Mouse (Mus musculus) heart, embryonic 14.5 days (tissue): ENCODE results near the gene Itgal. TPM values are rescaled to one million over a fixed set of nuclear protein-coding genes. Genes with fewer than 3 reads are reported as not detected.
"Not testable (repeated sequence)": the region's sequence is repeated elsewhere in the genome, so short reads cannot be mapped to it uniquely, and the experiment has no call there.

Experiments
- ATAC-seq: fragments of 200-750 bp; cut with Nextera tagmentation; 2 replicates; pipeline ENCODE4 v1.8.0; 2017; ENCODE audit warnings: low read depth, moderate TSS enrichment; ENCODE audit not compliant: insufficient number of reproducible peaks, insufficient read depth, low FRiP score
- H3K27ac ChIP-seq, 2 experiments: fragments of 200-500 bp in 1 of 2; fragments of 300-500 bp in 1 of 2; sonication (generic) in 1 of 2; replicated peaks in 1 of 2; 2 replicates each; pipeline ENCODE4 v1.5.1; 2012 to 2014; ENCODE audit warnings: low read depth in 2 of 2, low read length in 2 of 2, control low read depth in 1 of 2, mild to moderate bottlenecking in 1 of 2, mixed read lengths in 1 of 2; ENCODE audit not compliant: control insufficient read depth in 1 of 2, insufficient read depth in 1 of 2
- H3K27me3 ChIP-seq: fragments of 300-500 bp; sonication (generic); 2 replicates; pipeline ENCODE4 v1.6.1; 2014; ENCODE audit warnings: mild to moderate bottlenecking, low read length, control low read depth; ENCODE audit not compliant: control insufficient read depth, insufficient read depth
- H3K36me3 ChIP-seq: fragments of 300-500 bp; sonication (generic); 2 replicates; pipeline ENCODE4 v1.6.1; 2014; ENCODE audit warnings: mild to moderate bottlenecking, control low read depth, low read length, mixed read lengths; ENCODE audit not compliant: control insufficient read depth, insufficient read depth
- H3K4me1 ChIP-seq, 2 experiments: fragments of 200-500 bp in 1 of 2; fragments of 300-500 bp in 1 of 2; sonication (generic) in 1 of 2; 2 replicates each; pipeline ENCODE4 v1.6.1; 2012 to 2014; ENCODE audit warnings: low read length in 2 of 2, control low read depth in 1 of 2, mixed read lengths in 1 of 2; ENCODE audit not compliant: control insufficient read depth in 2 of 2, insufficient read depth in 2 of 2
- H3K4me2 ChIP-seq: fragments of 300-500 bp; sonication (generic); 2 replicates; pipeline ENCODE4 v1.6.1; 2014; ENCODE audit warnings: mild to moderate bottlenecking, low read length
- H3K4me3 ChIP-seq, 2 experiments: fragments of 200-500 bp in 1 of 2; fragments of 300-500 bp in 1 of 2; sonication (generic) in 1 of 2; 2 replicates each; pipeline ENCODE4 v1.5.1; 2012 to 2014; ENCODE audit warnings: low read length in 2 of 2, mild to moderate bottlenecking in 2 of 2, control low read depth in 1 of 2, low read depth in 1 of 2, moderate library complexity in 1 of 2; ENCODE audit not compliant: control insufficient read depth in 1 of 2, insufficient read depth in 1 of 2
- H3K9ac ChIP-seq: fragments of 300-500 bp; sonication (generic); 2 replicates; pipeline ENCODE4 v1.6.1; 2014; ENCODE audit warnings: mild to moderate bottlenecking, low read length
- H3K9me3 ChIP-seq: fragments of 300-500 bp; sonication (generic); 2 replicates; pipeline ENCODE4 v1.6.1; 2016; ENCODE audit warnings: low read length, control low read depth; ENCODE audit not compliant: control insufficient read depth
- WGBS: fragments of 180-500 bp; shearing (Covaris S2); extraction: QIAGEN DNeasy Blood & Tissue Kit; methylation state at CpG from one replicate; pipeline ENCODE4 v1.1.7; 2014; 5-methylcytosine and 5-hydroxymethylcytosine counted together
- polyA plus RNA-seq: library from polyadenylated mRNA; unstranded; fragments of >200 nt; fragmentation: Nextera tagmentation; extraction: Ambion mirVana; gene quantifications from 2 replicates; pipeline ENCODE4 v1.2.1, GENCODE M21; 2014

The Itgal gene
- 1.2 and 1.5 TPM in 2 replicates for polyA plus RNA-seq

DNA sequence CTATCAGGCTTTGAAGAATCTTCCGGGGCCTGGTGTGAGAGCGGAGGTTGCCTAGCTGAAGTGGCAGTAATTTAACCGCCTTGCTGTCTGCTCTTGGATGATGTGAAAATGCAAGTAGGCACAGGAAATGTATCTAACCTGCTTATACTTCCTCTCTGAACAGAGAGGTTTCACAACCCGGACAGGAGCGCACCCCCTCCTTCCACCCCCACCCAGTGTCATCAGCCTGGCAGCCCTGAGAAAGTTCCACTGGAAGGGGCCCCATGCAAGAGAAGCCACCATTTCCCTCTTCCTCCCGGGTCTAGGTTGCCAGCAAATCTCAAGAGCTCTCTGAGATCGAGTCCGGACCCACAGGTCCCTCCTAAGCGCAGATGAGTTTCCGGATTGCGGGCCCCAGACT, at the start of gene Itgal:
Itgal (plus strand) TSS at position 163 of the 400 bp plus-strand sequence.
- no peaks in the 10 kb centered on the region for H3K9me3 ChIP-seq
- no peak within 1 kb of the TSS for H3K4me3 ChIP-seq
- no peaks in the 10 kb centered on the region for H3K27me3 ChIP-seq
- H3K27ac ChIP-seq: no peak within 1 kb of the TSS
- H3K36me3 ChIP-seq: no peaks in the 10 kb centered on the region
- 65% methylated on average over 11 of the region's 11 CpGs for WGBS
- no peak within 1 kb of the TSS for H3K9ac ChIP-seq
- peaks cover 6 to 11% of the 10 kb centered on the region in 2 experiments; a peak in 3 of 4 replicates for H3K4me1 ChIP-seq
- no peak within 1 kb of the TSS for H3K4me2 ChIP-seq
- no peak for ATAC-seq

DNA sequence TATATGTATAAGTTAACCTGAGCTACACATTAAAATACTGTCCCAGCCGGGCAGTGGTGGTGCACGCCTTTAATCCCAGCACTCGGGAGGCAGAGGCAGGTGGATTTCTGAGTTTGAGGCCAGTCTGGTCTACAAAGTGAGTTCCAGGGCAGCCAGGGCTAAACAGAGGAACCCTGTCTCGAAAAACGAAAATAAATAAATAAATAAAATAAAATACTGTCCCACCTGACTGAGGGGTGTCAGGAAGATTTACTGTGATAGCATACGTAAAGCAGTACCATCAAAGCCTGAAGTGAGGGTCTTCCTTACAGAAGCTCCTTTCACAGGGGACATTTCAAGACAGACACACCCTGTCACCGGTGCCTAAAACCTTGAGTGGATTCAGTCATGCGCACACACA, 45.5 kb upstream of the Itgal start:
- WGBS: 92% methylated on average over 8 of the region's 8 CpGs
- Histone ChIP-seq H3K4me1 (peaks cover 0 to 11% of the 10 kb centered on the region in 2 experiments; a peak in 3 of 4 replicates), H3K36me3 (peaks cover 41% of the 10 kb centered on the region)
- H3K4me3 ChIP-seq, H3K27ac ChIP-seq, ATAC-seq, H3K9ac ChIP-seq, H3K4me2 ChIP-seq, H3K9me3 ChIP-seq, H3K27me3 ChIP-seq: not testable (repeated sequence)

DNA sequence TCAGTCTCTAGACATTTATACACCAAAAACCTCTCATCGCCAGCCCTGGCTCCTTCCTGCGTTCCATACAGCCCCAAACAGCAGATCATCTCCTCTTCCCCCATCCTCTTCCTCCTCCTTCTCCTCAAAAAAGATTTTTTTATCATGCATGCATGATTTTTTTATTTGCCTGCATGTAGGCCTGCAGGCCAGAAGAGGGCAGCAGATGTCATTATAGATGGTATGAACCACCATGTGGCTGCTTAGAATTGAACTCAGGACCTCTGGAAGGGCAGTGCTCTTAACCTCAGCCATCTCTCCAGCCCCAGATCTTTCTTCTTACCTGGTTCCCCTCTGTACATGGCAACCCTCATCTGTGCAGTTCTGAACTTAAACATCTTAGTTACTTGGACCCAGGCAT, 43.6 kb upstream of the Itgal start:
- ATAC-seq: no peak
- Histone ChIP-seq H3K9ac (no peak overlapping the region), H3K9me3 (no peaks in the 10 kb centered on the region), H3K27ac (no peak overlapping the region), H3K27me3 (no peaks in the 10 kb centered on the region), H3K4me3 (no peak overlapping the region), H3K36me3 (peaks cover 41% of the 10 kb centered on the region), H3K4me1 (peaks cover 0 to 7% of the 10 kb centered on the region in 2 experiments; a peak in 2 of 4 replicates), H3K4me2 (no peak overlapping the region)
- 91% methylated on average over 2 of the region's 2 CpGs for WGBS

DNA sequence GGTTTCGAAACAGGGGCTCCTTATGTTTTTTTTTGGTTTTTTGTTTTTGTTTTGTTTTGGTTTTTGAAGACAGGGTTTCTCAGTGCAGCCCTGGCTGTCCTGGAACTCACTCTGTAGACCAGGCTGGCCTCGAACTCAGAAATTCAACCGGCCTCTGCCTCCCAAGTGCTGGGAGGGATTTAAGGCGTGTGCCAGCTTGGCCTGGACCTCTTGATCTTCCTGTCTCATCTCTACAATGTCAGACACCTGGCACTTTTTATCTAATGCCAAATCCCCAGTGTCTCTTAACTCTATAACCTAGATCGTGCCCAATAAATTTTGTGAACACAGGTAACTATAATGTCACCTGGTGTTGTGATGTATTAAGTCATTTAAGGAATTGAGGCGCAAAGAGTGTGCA, 42.7 kb upstream of the Itgal start:
- no peaks in the 10 kb centered on the region for H3K27me3 ChIP-seq
- peaks cover 36% of the 10 kb centered on the region for H3K36me3 ChIP-seq
- peak overlapping the region; percentile 82 for H3K4me2 ChIP-seq
- no peaks in the 10 kb centered on the region for H3K9me3 ChIP-seq
- no peak for ATAC-seq
- H3K27ac ChIP-seq: peak overlapping the region; percentile 79 to 85
- H3K4me3 ChIP-seq: peak overlapping the region; percentile 67 to 76
- peaks cover 0 to 7% of the 10 kb centered on the region in 2 experiments; a peak in 2 of 4 replicates for H3K4me1 ChIP-seq
- 80% methylated on average over 6 of the region's 6 CpGs for WGBS
- peak overlapping the region; percentile 85 for H3K9ac ChIP-seq

DNA sequence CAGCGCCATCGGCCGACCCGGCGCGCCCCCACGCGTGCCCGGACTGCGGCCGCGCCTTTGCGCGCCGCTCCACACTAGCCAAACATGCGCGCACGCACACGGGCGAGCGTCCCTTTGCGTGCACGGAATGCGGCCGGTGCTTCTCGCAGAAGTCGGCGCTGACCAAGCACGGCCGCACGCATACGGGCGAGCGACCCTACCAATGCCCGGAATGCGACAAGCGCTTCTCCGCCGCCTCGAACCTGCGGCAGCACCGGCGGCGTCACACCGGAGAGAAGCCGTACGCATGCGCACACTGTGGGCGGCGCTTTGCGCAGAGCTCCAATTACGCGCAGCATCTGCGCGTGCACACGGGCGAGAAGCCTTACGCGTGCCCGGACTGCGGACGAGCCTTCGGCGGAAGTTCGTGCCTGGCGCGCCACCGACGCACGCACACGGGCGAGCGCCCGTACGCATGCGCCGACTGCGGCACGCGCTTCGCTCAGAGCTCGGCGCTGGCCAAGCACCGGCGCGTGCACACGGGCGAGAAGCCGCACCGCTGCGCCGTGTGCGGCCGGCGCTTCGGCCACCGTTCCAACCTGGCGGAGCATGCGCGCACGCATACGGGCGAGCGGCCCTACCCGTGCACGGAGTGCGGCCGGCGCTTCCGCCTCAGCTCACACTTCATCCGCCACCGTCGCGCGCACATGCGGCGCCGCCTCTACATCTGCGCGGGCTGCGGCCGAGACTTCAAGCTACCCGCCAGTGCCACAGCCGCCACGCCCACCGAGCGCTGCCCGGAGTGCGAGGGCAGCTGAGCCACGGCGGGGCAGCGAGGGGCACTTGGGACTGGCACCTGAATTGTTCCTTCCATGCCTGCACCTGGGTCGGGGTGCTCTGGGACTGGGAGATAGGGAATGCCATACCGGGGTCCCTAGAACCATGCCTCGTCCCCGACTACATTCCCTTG, 42.0 kb upstream of the Itgal start:
- Histone ChIP-seq H3K27me3 (no peaks in the 10 kb centered on the region), H3K9me3 (no peaks in the 10 kb centered on the region), H3K9ac (peak overlapping the region; percentile 85), H3K4me3 (peak overlapping the region; percentile 67 to 76), H3K27ac (peak overlapping the region; percentile 79 to 85), H3K4me2 (peak overlapping the region; percentile 82), H3K4me1 (peaks cover 0 to 8% of the 10 kb centered on the region in 2 experiments; a peak in 2 of 4 replicates), H3K36me3 (peaks cover 32% of the 10 kb centered on the region)
- WGBS: under 1% methylated on average over 135 of the region's 136 CpGs
- peak; percentile 91 for ATAC-seq

DNA sequence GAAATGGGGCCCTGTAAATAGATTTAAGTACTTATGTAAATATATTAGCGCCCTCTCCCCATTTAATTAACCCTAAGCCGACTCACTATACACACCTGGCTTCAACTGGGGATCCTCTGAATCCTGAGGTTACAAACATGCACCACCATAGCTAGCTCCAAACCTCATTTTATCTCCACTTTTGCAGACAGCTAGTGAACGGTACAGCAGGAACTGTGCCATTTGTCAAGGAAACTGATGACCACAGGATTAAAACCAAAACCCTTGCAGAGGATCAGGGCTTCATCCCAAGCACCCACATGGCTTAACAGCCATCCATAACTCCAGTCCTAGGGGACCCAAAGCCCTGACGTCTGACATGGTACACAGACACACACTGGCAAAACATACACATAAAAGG, 41.1 kb upstream of the Itgal start:
- no peaks in the 10 kb centered on the region for H3K9me3 ChIP-seq
- peak overlapping the region in 1 of 2 experiments; percentile 67; a peak in 2 of 4 replicates for H3K4me3 ChIP-seq
- peaks cover 0 to 17% of the 10 kb centered on the region in 2 experiments; a peak in 3 of 4 replicates for H3K4me1 ChIP-seq
- WGBS: 30% methylated on average over 4 of the region's 4 CpGs
- H3K27me3 ChIP-seq: no peaks in the 10 kb centered on the region
- no peak for ATAC-seq
- H3K27ac ChIP-seq: no peak overlapping the region
- H3K9ac ChIP-seq: peak overlapping the region; percentile 85
- H3K4me2 ChIP-seq: peak overlapping the region; percentile 82
- peaks cover 25% of the 10 kb centered on the region for H3K36me3 ChIP-seq

DNA sequence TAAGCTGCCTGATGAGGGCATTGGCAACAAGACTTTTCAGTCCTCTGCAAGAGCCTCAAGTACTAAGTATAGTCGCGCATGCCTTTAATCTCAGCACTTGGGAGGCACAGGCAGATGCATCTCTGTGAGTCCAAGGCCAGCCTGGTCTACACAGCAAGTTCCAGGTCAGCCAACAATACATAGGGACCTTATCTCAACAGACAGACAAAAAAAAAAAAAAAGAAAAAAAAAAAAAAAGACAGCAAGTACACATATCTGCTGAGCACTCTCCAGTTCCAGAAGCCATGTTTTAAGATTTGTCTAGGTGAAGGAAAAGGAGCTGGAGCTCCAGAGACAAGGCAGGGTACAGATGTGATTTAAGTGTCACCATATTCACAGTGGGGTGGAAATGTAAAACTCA, 40.1 kb upstream of the Itgal start:
- no peaks in the 10 kb centered on the region for H3K9me3 ChIP-seq
- ATAC-seq: no peak
- H3K27me3 ChIP-seq: no peaks in the 10 kb centered on the region
- H3K9ac ChIP-seq: no peak overlapping the region
- peaks cover 21% of the 10 kb centered on the region for H3K36me3 ChIP-seq
- 86% methylated on average over 2 of the region's 2 CpGs for WGBS
- peaks cover 1 to 18% of the 10 kb centered on the region in 2 experiments; a peak in 3 of 4 replicates for H3K4me1 ChIP-seq
- no peak overlapping the region for H3K4me2 ChIP-seq
- H3K4me3 ChIP-seq: no peak overlapping the region
- no peak overlapping the region for H3K27ac ChIP-seq
